Mouse (Mus musculus): ENCODE results near the gene Carnmt1. TPM values are rescaled to one million over a fixed set of nuclear protein-coding genes. Genes with fewer than 3 reads are reported as not detected.
"Not testable (repeated sequence)": the region's sequence is repeated elsewhere in the genome, so short reads cannot be mapped to it uniquely, and the experiment has no call there.

Gene Carnmt1
- polyA plus RNA-seq, 1 experiment from 2014 or later = 14.7 TPM

- Histone ChIP-seq H3K27me3 (no peaks in the 10 kb centered on the region), H3K4me3 (replicated peaks) (no peak overlapping the region), H3K9me3 (no peaks in the 10 kb centered on the region), H3K27ac (no peak overlapping the region), H3K9ac (replicated peaks) (no peak overlapping the region), H3K4me1 (replicated peaks) (no peaks in the 10 kb centered on the region), H3K36me3 (peaks cover 18% of the 10 kb centered on the region), H3K4me2 (replicated peaks) (no peak overlapping the region)
- WGBS = 91% methylated on average over 3 of the region's 3 CpGs
- ATAC-seq = no peak
These were observed 21.6 kb downstream of the Carnmt1 start for GRCm38 (mm10) chr19:18692176-18692575.

- H3K27ac ChIP-seq = no peak overlapping the region
- WGBS = 89% methylated on average over 2 of the region's 2 CpGs
- no peaks in the 10 kb centered on the region for H3K27me3 ChIP-seq
- no peaks in the 10 kb centered on the region for H3K4me1 ChIP-seq (replicated peaks)
- H3K4me2 ChIP-seq (replicated peaks) = no peak overlapping the region
- H3K36me3 ChIP-seq = peaks cover 18% of the 10 kb centered on the region
- no peaks in the 10 kb centered on the region for H3K9me3 ChIP-seq
- no peak overlapping the region for H3K9ac ChIP-seq (replicated peaks)
- ATAC-seq = no peak
- H3K4me3 ChIP-seq (replicated peaks) = no peak overlapping the region
These were observed 22.2 kb downstream of the Carnmt1 start for GRCm38 (mm10) chr19:18692768-18693167.

GRCm38 (mm10) chr19:18695116-18695515, 24.6 kb downstream of the Carnmt1 start:
- Histone ChIP-seq H3K9me3 (no peaks in the 10 kb centered on the region), H3K27ac (no peak overlapping the region), H3K4me2 (replicated peaks) (no peak overlapping the region), H3K36me3 (peaks cover 18% of the 10 kb centered on the region), H3K27me3 (no peaks in the 10 kb centered on the region), H3K4me1 (replicated peaks) (no peaks in the 10 kb centered on the region), H3K9ac (replicated peaks) (no peak overlapping the region), H3K4me3 (replicated peaks) (no peak overlapping the region)
- ATAC-seq = no peak
- 95% methylated on average over 3 of the region's 3 CpGs for WGBS

- Histone ChIP-seq H3K4me3 (replicated peaks) (no peak overlapping the region), H3K36me3 (peaks cover 18% of the 10 kb centered on the region), H3K4me1 (replicated peaks) (no peaks in the 10 kb centered on the region), H3K27ac (no peak overlapping the region), H3K9ac (replicated peaks) (no peak overlapping the region), H3K9me3 (no peaks in the 10 kb centered on the region), H3K27me3 (no peaks in the 10 kb centered on the region), H3K4me2 (replicated peaks) (no peak overlapping the region)
- ATAC-seq = no peak
- WGBS = 88% methylated on average over 1 of the region's 1 CpGs
These were observed 25.0 kb downstream of the Carnmt1 start for GRCm38 (mm10) chr19:18695552-18695951.

GRCm38 (mm10) chr19:18708101-18708500, 37.5 kb downstream of the Carnmt1 start:
- Histone ChIP-seq H3K9ac (replicated peaks) (no peak overlapping the region), H3K27ac (no peak overlapping the region), H3K27me3 (no peaks in the 10 kb centered on the region), H3K4me3 (replicated peaks) (no peak overlapping the region), H3K4me2 (replicated peaks) (no peak overlapping the region), H3K9me3 (no peaks in the 10 kb centered on the region), H3K36me3 (no peaks in the 10 kb centered on the region), H3K4me1 (replicated peaks) (peaks cover 5% of the 10 kb centered on the region; the same call in 1 of the 2 replicates)
- ATAC-seq = no peak

GRCm38 (mm10) chr19:18710903-18711302, 40.3 kb downstream of the Carnmt1 start:
- WGBS = 50% methylated on average over 6 of the region's 6 CpGs
- no peak overlapping the region for H3K27ac ChIP-seq
- ATAC-seq = no peak

GRCm38 (mm10) chr19:18711589-18711988, 41.0 kb downstream of the Carnmt1 start:
- H3K4me2 ChIP-seq (replicated peaks) = no peak overlapping the region
- no peak overlapping the region for H3K4me3 ChIP-seq (replicated peaks)
- no peak overlapping the region for H3K27ac ChIP-seq
- no peaks in the 10 kb centered on the region for H3K9me3 ChIP-seq
- ATAC-seq = no peak
- whole genome bisulfite sequencing = 94% methylated on average over 9 of the region's 9 CpGs
- no peak overlapping the region for H3K9ac ChIP-seq (replicated peaks)
- H3K4me1 ChIP-seq (replicated peaks) = peaks cover 29% of the 10 kb centered on the region
- H3K27me3 ChIP-seq = no peaks in the 10 kb centered on the region
- no peaks in the 10 kb centered on the region for H3K36me3 ChIP-seq

More at GRCm38 (mm10) chr19:18710903-18711302, 40.3 kb downstream of the Carnmt1 start:
- H3K4me2 ChIP-seq (replicated peaks) = no peak overlapping the region
- H3K4me1 ChIP-seq (replicated peaks) = peaks cover 28% of the 10 kb centered on the region
- H3K36me3 ChIP-seq = no peaks in the 10 kb centered on the region
- no peaks in the 10 kb centered on the region for H3K27me3 ChIP-seq
- H3K9ac ChIP-seq (replicated peaks) = no peak overlapping the region
- no peaks in the 10 kb centered on the region for H3K9me3 ChIP-seq
- H3K4me3 ChIP-seq (replicated peaks) = no peak overlapping the region

- peak overlapping the region; percentile 52 for H3K4me2 ChIP-seq (replicated peaks)
- no peak for ATAC-seq
These were observed 41.7 kb downstream of the Carnmt1 start for GRCm38 (mm10) chr19:18712153-18712865.

GRCm38 (mm10) chr19:18712866-18713300, 42.3 kb downstream of the Carnmt1 start, which contains the start of gene D030056L22Rik:
TSS of gene D030056L22Rik (plus strand) at chr19:18713193.
- under 1% methylated on average over 49 of the region's 49 CpGs for WGBS

More at GRCm38 (mm10) chr19:18712153-18712865, 41.7 kb downstream of the Carnmt1 start:
- H3K9ac ChIP-seq (replicated peaks) = peak overlapping the region; percentile 75
- no peaks in the 10 kb centered on the region for H3K36me3 ChIP-seq
- H3K27me3 ChIP-seq = no peaks in the 10 kb centered on the region
- peaks cover 29% of the 10 kb centered on the region for H3K4me1 ChIP-seq (replicated peaks)
- H3K27ac ChIP-seq = peak overlapping the region; percentile 92
- WGBS = 58% methylated on average over 16 of the region's 16 CpGs
- H3K4me3 ChIP-seq (replicated peaks) = peak overlapping the region; percentile 77
- H3K9me3 ChIP-seq = no peaks in the 10 kb centered on the region

GRCm38 (mm10) chr19:18713357-18713756, 42.8 kb downstream of the Carnmt1 start:
- H3K4me3 ChIP-seq (replicated peaks) = peak overlapping the region; percentile 77
- not testable (repeated sequence) for H3K36me3 ChIP-seq, H3K27me3 ChIP-seq, H3K9me3 ChIP-seq
- 0% methylated on average over 38 of the region's 46 CpGs for WGBS
- peak overlapping the region; percentile 79 for H3K4me2 ChIP-seq (replicated peaks)
- peak overlapping the region; percentile 92 for H3K27ac ChIP-seq
- H3K4me1 ChIP-seq (replicated peaks) = peaks cover 29% of the 10 kb centered on the region
- ATAC-seq = peak; percentile 81
- peak overlapping the region; percentile 81 for H3K9ac ChIP-seq (replicated peaks)

More at GRCm38 (mm10) chr19:18712866-18713300, 42.3 kb downstream of the Carnmt1 start, which contains the start of gene D030056L22Rik:
- peak; percentile 99 for ATAC-seq
- H3K36me3 ChIP-seq = no peaks in the 10 kb centered on the region; the same call in 1 of the 2 replicates
- H3K9ac ChIP-seq (replicated peaks) = peak within 1 kb of the TSS; percentile 81
- H3K4me1 ChIP-seq (replicated peaks) = peaks cover 29% of the 10 kb centered on the region
- H3K27ac ChIP-seq = peak within 1 kb of the TSS; percentile 92
- H3K27me3 ChIP-seq = no peaks in the 10 kb centered on the region
- no peaks in the 10 kb centered on the region for H3K9me3 ChIP-seq
- H3K4me2 ChIP-seq (replicated peaks) = peak within 1 kb of the TSS; percentile 79
- H3K4me3 ChIP-seq (replicated peaks) = peak within 1 kb of the TSS; percentile 77

- peaks cover 29% of the 10 kb centered on the region for H3K4me1 ChIP-seq (replicated peaks)
- H3K9me3 ChIP-seq = no peaks in the 10 kb centered on the region
- ATAC-seq = no peak
- WGBS = 46% methylated on average over 1 of the region's 1 CpGs
- H3K27ac ChIP-seq = no peak overlapping the region
- H3K27me3 ChIP-seq = no peaks in the 10 kb centered on the region
- H3K4me3 ChIP-seq (replicated peaks) = no peak overlapping the region
- H3K36me3 ChIP-seq = peaks cover 6% of the 10 kb centered on the region
- no peak overlapping the region for H3K4me2 ChIP-seq (replicated peaks)
- no peak overlapping the region for H3K9ac ChIP-seq (replicated peaks)
These were observed 45.8 kb downstream of the Carnmt1 start for GRCm38 (mm10) chr19:18716374-18716773.

- H3K4me2 ChIP-seq (replicated peaks) = no peak overlapping the region
- H3K4me3 ChIP-seq (replicated peaks) = no peak overlapping the region
- no peaks in the 10 kb centered on the region for H3K27me3 ChIP-seq
- H3K27ac ChIP-seq = no peak overlapping the region
- peaks cover 6% of the 10 kb centered on the region for H3K36me3 ChIP-seq
- no peak for ATAC-seq
- no peak overlapping the region for H3K9ac ChIP-seq (replicated peaks)
- 91% methylated on average over 3 of the region's 3 CpGs for WGBS
- no peaks in the 10 kb centered on the region for H3K9me3 ChIP-seq
- H3K4me1 ChIP-seq (replicated peaks) = peaks cover 7% of the 10 kb centered on the region
These were observed 49.8 kb downstream of the Carnmt1 start for GRCm38 (mm10) chr19:18720337-18720736.
